Mouse (Mus musculus): ENCODE results near the gene Mb21d2.

DNA sequence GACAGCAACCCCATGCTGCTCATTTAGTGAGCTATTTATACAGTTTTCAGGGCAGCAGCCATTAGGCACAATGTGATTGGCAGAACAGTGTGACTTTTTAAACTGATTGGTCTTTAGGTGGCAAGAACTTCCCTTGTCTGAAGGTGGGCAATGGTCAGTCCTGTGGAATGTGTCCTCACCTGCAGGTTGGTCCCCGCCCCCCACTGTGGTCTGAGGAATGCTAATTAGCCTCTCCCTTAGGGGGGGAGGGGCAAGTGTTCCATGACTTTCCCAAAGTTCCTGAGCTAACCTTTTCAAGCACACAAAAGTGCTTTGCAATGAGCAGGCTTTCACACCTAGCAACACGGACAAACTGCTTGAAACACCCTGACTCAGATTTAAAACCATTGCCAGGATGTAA is 13.8 kb upstream of the Mb21d2 start:
- TF ChIP-seq CTCF (IDR thresholded peaks at IDR 0.05), result no peak
- TF ChIP-seq POLR2A (IDR thresholded peaks at IDR 0.05; ENCODE audit: insufficient read depth, low read depth, low read length), result no peak

All from heart, adult 2 months (tissue).